Mouse (Mus musculus): ENCODE measurements around the gene Lmo3. TPM values are rescaled to one million over a fixed set of nuclear protein-coding genes. Genes with fewer than 3 reads are reported as not detected.

Lmo3 gene
- total RNA-seq (2012; rRNA removed) (not detected in 2 replicates), total RNA-seq (2014; rRNA removed) (not detected in 2 replicates), polyA plus RNA-seq (2012; ENCODE audit: insufficient read length, low read depth) (not detected in 2 replicates)

DNA sequence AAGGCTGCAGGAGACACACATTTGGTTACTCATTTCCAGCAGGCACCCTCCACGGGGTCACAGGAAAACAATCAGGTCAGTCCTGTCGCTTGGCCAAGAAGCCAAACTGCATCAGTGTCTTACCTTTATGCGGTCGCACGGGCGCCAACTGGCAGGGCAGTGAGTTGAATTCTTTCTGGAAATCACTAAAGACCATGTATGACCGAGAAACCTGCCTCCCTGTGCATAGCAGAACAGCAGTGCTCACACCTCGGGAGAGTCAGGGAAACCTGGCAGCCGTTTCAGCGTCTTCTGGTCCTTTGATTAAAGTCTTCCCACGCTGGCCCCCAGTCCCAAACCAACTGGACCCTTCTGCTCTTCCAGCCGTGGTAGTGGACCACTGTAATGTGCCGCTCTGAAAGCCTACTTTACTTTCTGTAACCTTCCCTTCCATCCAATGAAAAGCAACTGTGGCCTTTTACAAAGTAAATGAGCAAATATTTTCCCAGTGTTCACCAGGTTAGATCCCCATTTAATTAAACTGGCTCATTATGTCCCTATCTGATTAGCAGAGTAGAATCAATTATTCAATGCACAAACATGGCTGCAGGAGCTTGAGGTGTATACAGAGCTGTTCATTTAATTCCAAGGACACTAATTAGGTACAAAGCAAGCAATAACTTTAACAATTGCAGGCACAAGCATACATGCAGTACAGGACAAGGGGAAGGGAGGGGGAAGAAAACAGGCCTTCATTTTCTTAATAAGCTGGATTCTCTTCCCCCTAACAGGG, at the start of gene Lmo3:
Lmo3 (minus strand) TSS at position 235 of the 772 bp plus-strand sequence.
- no peak for TF ChIP-seq SIN3A (IDR thresholded peaks at IDR 0.05; ENCODE audit: low read length)
- no peak for TF ChIP-seq E2F4 (IDR thresholded peaks at IDR 0.05; ENCODE audit: insufficient replicate concordance, low read depth, low read length)
- TF ChIP-seq MAFK (IDR thresholded peaks at IDR 0.05; ENCODE audit: insufficient replicate concordance, low read length): no peak
- TF ChIP-seq CTCF (conservative IDR thresholded peaks at IDR 0.05 in 1 of 2, IDR thresholded peaks at IDR 0.05 in 1 of 2; ENCODE audit: low read depth in 2 of 2, low read length in 2 of 2): no peak
- TF ChIP-seq RCOR1 (conservative IDR thresholded peaks at IDR 0.05; ENCODE audit: low read depth, low read length): no peak
- no peak for TF ChIP-seq UBTF (IDR thresholded peaks at IDR 0.05; ENCODE audit: low read depth, low read length)
- no peak for TF ChIP-seq ZC3H11A (IDR thresholded peaks at IDR 0.05; ENCODE audit: low read depth, low read length)
- TF ChIP-seq MAZ (IDR thresholded peaks at IDR 0.05; ENCODE audit: low read depth, low read length): no peak
- TF ChIP-seq NRF1 (IDR thresholded peaks at IDR 0.05; ENCODE audit: low read depth, low read length): no peak
- TF ChIP-seq MEF2A (IDR thresholded peaks at IDR 0.05; ENCODE audit: borderline replicate concordance, low read depth, low read length): no peak
- TF ChIP-seq JUND (conservative IDR thresholded peaks at IDR 0.05; ENCODE audit: low read depth, low read length): no peak
- H3K4me1 ChIP-seq (ENCODE audit: control insufficient read depth in 1 of 2, insufficient read depth in 2 of 2): no peaks in the 10 kb centered on the region
- H3K36me3 ChIP-seq (replicated peaks in 1 of 2; ENCODE audit: control insufficient read depth in 1 of 2, insufficient read depth in 1 of 2, low read length in 1 of 2): no peaks in the 10 kb centered on the region
- in situ Hi-C loops (cut with MboI; ENCODE audit: low pct_ligation_motif_present, low pct_unique_long_range_greater_than_20kb, low sequenced_read_pairs) (no loop called here), dilution Hi-C loops (cut with MboI; ENCODE audit: extremely low pct_ligation_motif_present, extremely low pct_unique_long_range_greater_than_20kb, low sequenced_read_pairs) (no loop called here)
- no peaks in the 10 kb centered on the region for H3K79me2 ChIP-seq (replicated peaks; ENCODE audit: control insufficient read depth, extremely low read depth, insufficient read depth, poor library complexity, severe bottlenecking)
- H3K4me3 ChIP-seq (replicated peaks in 1 of 3; ENCODE audit: low read depth in 2 of 3, low read length in 2 of 3, poor library complexity in 1 of 3): no peak within 1 kb of the TSS
- no peak within 1 kb of the TSS for H3K4me2 ChIP-seq (ENCODE audit: insufficient read depth, low read depth, poor library complexity, severe bottlenecking)
- H3K9ac ChIP-seq (ENCODE audit: insufficient read depth, low read depth): no peak within 1 kb of the TSS
- peaks cover 55% of the 10 kb centered on the region for H3K9me3 ChIP-seq (replicated peaks; ENCODE audit: low read length)
- no peak for DNase-seq (ENCODE audit: extremely low read depth)
- no peaks in the 10 kb centered on the region for H3K27me3 ChIP-seq (replicated peaks)
- no peak within 1 kb of the TSS for H3K27ac ChIP-seq (ENCODE audit: insufficient read depth, low read depth)

DNA sequence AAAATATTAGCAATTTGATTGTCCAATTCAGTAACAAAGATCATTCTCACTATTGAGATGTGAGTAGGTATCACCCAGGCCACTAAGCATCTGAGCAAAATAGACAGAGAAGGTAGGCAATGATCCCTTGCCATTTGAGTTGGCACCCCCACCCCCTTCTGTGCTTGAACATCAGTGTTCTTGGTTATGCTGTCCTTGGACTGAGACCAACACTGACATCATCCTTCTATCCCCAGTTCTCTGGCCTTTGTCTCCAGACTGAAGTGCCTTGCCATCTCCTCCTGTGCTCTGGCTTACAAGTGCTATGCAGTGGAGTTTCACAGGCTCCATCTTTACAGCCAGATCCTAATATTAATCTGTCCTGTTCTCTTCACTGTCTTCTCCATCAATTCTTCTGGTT, 39.0 kb upstream of the Lmo3 start:
- DNase-seq (ENCODE audit: extremely low read depth): no peak
- dilution Hi-C loops (cut with MboI; ENCODE audit: extremely low pct_ligation_motif_present, extremely low pct_unique_long_range_greater_than_20kb, low sequenced_read_pairs) (no loop called here), in situ Hi-C loops (cut with MboI; ENCODE audit: low pct_ligation_motif_present, low pct_unique_long_range_greater_than_20kb, low sequenced_read_pairs) (no loop called here)
- no peaks in the 10 kb centered on the region for H3K4me1 ChIP-seq (ENCODE audit: control insufficient read depth in 1 of 2, insufficient read depth in 2 of 2)
- no peak overlapping the region for H3K4me2 ChIP-seq (ENCODE audit: insufficient read depth, low read depth, poor library complexity, severe bottlenecking)
- H3K79me2 ChIP-seq (replicated peaks; ENCODE audit: control insufficient read depth, extremely low read depth, insufficient read depth, poor library complexity, severe bottlenecking): no peaks in the 10 kb centered on the region
- H3K36me3 ChIP-seq (replicated peaks in 1 of 2; ENCODE audit: control insufficient read depth in 1 of 2, insufficient read depth in 1 of 2, low read length in 1 of 2): no peaks in the 10 kb centered on the region
- no peak for TF ChIP-seq TBP (conservative IDR thresholded peaks at IDR 0.05; ENCODE audit: low read depth, low read length)
- TF ChIP-seq MAZ (IDR thresholded peaks at IDR 0.05; ENCODE audit: low read depth, low read length): no peak
- TF ChIP-seq CTCF (conservative IDR thresholded peaks at IDR 0.05 in 1 of 2, IDR thresholded peaks at IDR 0.05 in 1 of 2; ENCODE audit: low read depth in 2 of 2, low read length in 2 of 2): no peak
- TF ChIP-seq JUND (conservative IDR thresholded peaks at IDR 0.05; ENCODE audit: low read depth, low read length): no peak
- TF ChIP-seq POLR2A (IDR thresholded peaks at IDR 0.05; ENCODE audit: low read depth, low read length): no peak
- no peak for TF ChIP-seq BHLHE40 (IDR thresholded peaks at IDR 0.05; ENCODE audit: low read depth, low read length)
- TF ChIP-seq MXI1 (IDR thresholded peaks at IDR 0.05; ENCODE audit: low read depth, low read length): no peak
- TF ChIP-seq RCOR1 (conservative IDR thresholded peaks at IDR 0.05; ENCODE audit: low read depth, low read length): no peak
- TF ChIP-seq ELF1 (IDR thresholded peaks at IDR 0.05; ENCODE audit: low read depth, low read length): no peak
- no peak for TF ChIP-seq EP300 (IDR thresholded peaks at IDR 0.05; ENCODE audit: low read length)
- TF ChIP-seq IRF4 (IDR thresholded peaks at IDR 0.05; ENCODE audit: low read depth, low read length): no peak
- TF ChIP-seq RAD21 (IDR thresholded peaks at IDR 0.05; ENCODE audit: low read depth, low read length): no peak
- peaks cover 40% of the 10 kb centered on the region for H3K9me3 ChIP-seq (replicated peaks; ENCODE audit: low read length)
- no peak overlapping the region for H3K9ac ChIP-seq (ENCODE audit: insufficient read depth, low read depth)
- no peaks in the 10 kb centered on the region for H3K27me3 ChIP-seq (replicated peaks)
- H3K4me3 ChIP-seq (replicated peaks in 1 of 3; ENCODE audit: low read depth in 2 of 3, low read length in 2 of 3, poor library complexity in 1 of 3): no peak overlapping the region
- H3K27ac ChIP-seq (ENCODE audit: insufficient read depth, low read depth): no peak overlapping the region
